Mouse (Mus musculus): ENCODE data around the gene Pcbd1. TPM values are rescaled to one million over a fixed set of nuclear protein-coding genes. Genes with fewer than 3 reads are reported as not detected.

Gene Pcbd1
- total RNA-seq, 1 experiment: 9.5 TPM

GRCm38 (mm10) chr10:61056661-61057060, 32.5 kb upstream of the Pcbd1 start:
- Histone ChIP-seq H3K9ac (ENCODE audit: insufficient read depth, low read depth, low read length, poor library complexity, severe bottlenecking) (no peak overlapping the region), H3K9me3 (ENCODE audit: control insufficient read depth, insufficient read depth, low read depth, low read length) (no peaks in the 10 kb centered on the region), H3K36me3 (ENCODE audit: control insufficient read depth, insufficient read depth, low read length, poor library complexity, severe bottlenecking) (peaks cover 4% of the 10 kb centered on the region), H3K4me3 (ENCODE audit: insufficient read depth in 1 of 2, low read depth in 1 of 2, low read length in 2 of 2, poor library complexity in 1 of 2, severe bottlenecking in 1 of 2) (no peak overlapping the region), H3K27ac (ENCODE audit: insufficient read depth, low read depth, low read length, poor library complexity, severe bottlenecking) (no peak overlapping the region), H3K4me1 (ENCODE audit: control insufficient read depth in 2 of 2, insufficient read depth in 2 of 2, low read length in 2 of 2, poor library complexity in 1 of 2) (peaks cover 0 to 26% of the 10 kb centered on the region in 2 experiments; a peak in 2 of 4 replicates)
- no peak for TF ChIP-seq HCFC1 (IDR thresholded peaks at IDR 0.05; ENCODE audit: borderline replicate concordance, insufficient read depth, low read length)
- TF ChIP-seq MAFK (IDR thresholded peaks at IDR 0.05; ENCODE audit: insufficient read depth, low read depth, low read length): no peak
- no peak for TF ChIP-seq ZNF384 (IDR thresholded peaks at IDR 0.05; ENCODE audit: low read depth, low read length)
- in situ Hi-C loops (cut with MboI; ENCODE audit: low sequenced_read_pairs in 2 of 2, unreplicated experiment in 2 of 2): loop anchor here in 1 of 2 experiments (25.0 kb wide), 1 partner anchor 269 kb away; no protein-coding TSS in a partner anchor
- DNase-seq (ENCODE audit: low read depth, low spot score): no peak

- H3K27ac ChIP-seq (ENCODE audit: insufficient read depth, low read depth, low read length, poor library complexity, severe bottlenecking): peak overlapping the region; percentile 10
- TF ChIP-seq MAFK (IDR thresholded peaks at IDR 0.05; ENCODE audit: insufficient read depth, low read depth, low read length) (no peak), HCFC1 (IDR thresholded peaks at IDR 0.05; ENCODE audit: borderline replicate concordance, insufficient read depth, low read length) (no peak), ZC3H11A (IDR thresholded peaks at IDR 0.05; ENCODE audit: borderline replicate concordance, low read depth, low read length) (no peak), ZNF384 (IDR thresholded peaks at IDR 0.05; ENCODE audit: low read depth, low read length) (no peak), CHD2 (IDR thresholded peaks at IDR 0.05; ENCODE audit: low read depth, low read length) (no peak)
- H3K9me3 ChIP-seq (ENCODE audit: control insufficient read depth, insufficient read depth, low read depth, low read length): no peaks in the 10 kb centered on the region
- 0 out of 4 replicates have a peak overlapping the region, but pooled peaks of 1 of the 2 experiments have one; percentile 14 for H3K4me3 ChIP-seq (ENCODE audit: insufficient read depth in 1 of 2, low read depth in 1 of 2, low read length in 2 of 2, poor library complexity in 1 of 2, severe bottlenecking in 1 of 2)
- H3K9ac ChIP-seq (ENCODE audit: insufficient read depth, low read depth, low read length, poor library complexity, severe bottlenecking): no peak overlapping the region
- H3K36me3 ChIP-seq (ENCODE audit: control insufficient read depth, insufficient read depth, low read length, poor library complexity, severe bottlenecking): peaks cover 2% of the 10 kb centered on the region
- in situ Hi-C loops (cut with MboI; ENCODE audit: low sequenced_read_pairs in 2 of 2, unreplicated experiment in 2 of 2): loop anchor here in 1 of 2 experiments (25.0 kb wide), 1 partner anchor 272 kb away; no protein-coding TSS in a partner anchor
- DNase-seq (ENCODE audit: low read depth, low spot score): no peak
- peaks cover 4 to 38% of the 10 kb centered on the region in 2 experiments; a peak in 3 of 4 replicates for H3K4me1 ChIP-seq (ENCODE audit: control insufficient read depth in 2 of 2, insufficient read depth in 2 of 2, low read length in 2 of 2, poor library complexity in 1 of 2)
Observed at GRCm38 (mm10) chr10:61059101-61059500, 30.0 kb upstream of the Pcbd1 start.

DNA sequence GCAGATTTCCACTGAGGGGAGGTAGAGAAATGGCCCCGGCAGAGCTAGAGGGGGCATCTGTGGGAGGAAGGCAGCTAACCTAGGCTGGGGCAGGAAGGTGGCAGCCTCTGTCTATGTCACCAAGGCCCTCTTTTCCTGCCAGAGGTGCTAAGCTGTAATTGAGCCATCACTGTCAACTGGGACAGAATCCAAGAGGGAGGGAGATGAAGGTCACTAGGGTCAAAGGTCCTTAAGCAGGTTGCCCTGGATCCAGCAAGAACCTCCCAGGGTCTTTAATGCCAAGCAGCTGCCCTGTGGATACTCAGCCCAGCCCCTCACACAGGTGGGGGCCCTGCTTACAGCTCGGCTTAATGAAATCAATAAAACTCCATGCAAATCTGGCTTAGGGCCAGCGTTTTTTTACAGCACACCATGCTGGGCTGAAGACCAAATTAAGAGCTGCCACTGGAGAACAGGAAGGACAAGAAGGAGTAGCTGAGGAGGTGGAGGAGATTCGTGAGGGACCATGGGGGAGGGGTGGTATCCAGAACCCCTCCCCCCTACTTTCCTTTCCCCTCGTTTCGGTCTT, 29.5 kb upstream of the Pcbd1 start:
- Histone ChIP-seq H3K4me3 (ENCODE audit: insufficient read depth in 1 of 2, low read depth in 1 of 2, low read length in 2 of 2, poor library complexity in 1 of 2, severe bottlenecking in 1 of 2) (peak overlapping the region in 1 of 2 experiments; percentile 14; a peak in 1 of 4 replicates), H3K27ac (ENCODE audit: insufficient read depth, low read depth, low read length, poor library complexity, severe bottlenecking) (peak overlapping the region; percentile 10), H3K9me3 (ENCODE audit: control insufficient read depth, insufficient read depth, low read depth, low read length) (no peaks in the 10 kb centered on the region), H3K36me3 (ENCODE audit: control insufficient read depth, insufficient read depth, low read length, poor library complexity, severe bottlenecking) (no peaks in the 10 kb centered on the region; the same call in 1 of the 2 replicates), H3K4me1 (ENCODE audit: control insufficient read depth in 2 of 2, insufficient read depth in 2 of 2, low read length in 2 of 2, poor library complexity in 1 of 2) (peaks cover 4 to 42% of the 10 kb centered on the region in 2 experiments; a peak in 3 of 4 replicates), H3K9ac (ENCODE audit: insufficient read depth, low read depth, low read length, poor library complexity, severe bottlenecking) (no peak overlapping the region)
- in situ Hi-C loops (cut with MboI; ENCODE audit: low sequenced_read_pairs in 2 of 2, unreplicated experiment in 2 of 2): loop anchor here (10.0 to 25.0 kb wide), 2 partner anchors 272 to 275 kb away; no protein-coding TSS in a partner anchor
- no peak for DNase-seq (ENCODE audit: low read depth, low spot score)
- no peak for TF ChIP-seq ZNF384 (IDR thresholded peaks at IDR 0.05; ENCODE audit: low read depth, low read length)
- no peak for TF ChIP-seq ZC3H11A (IDR thresholded peaks at IDR 0.05; ENCODE audit: borderline replicate concordance, low read depth, low read length)
- TF ChIP-seq CHD2 (IDR thresholded peaks at IDR 0.05; ENCODE audit: low read depth, low read length): no peak
- no peak for TF ChIP-seq MAFK (IDR thresholded peaks at IDR 0.05; ENCODE audit: insufficient read depth, low read depth, low read length)
- TF ChIP-seq HCFC1 (IDR thresholded peaks at IDR 0.05; ENCODE audit: borderline replicate concordance, insufficient read depth, low read length): no peak

GRCm38 (mm10) chr10:61063271-61063864, 25.8 kb upstream of the Pcbd1 start:
- H3K27ac ChIP-seq (ENCODE audit: insufficient read depth, low read depth, low read length, poor library complexity, severe bottlenecking): peak overlapping the region; percentile 37
- no peak overlapping the region for H3K4me3 ChIP-seq (ENCODE audit: insufficient read depth in 1 of 2, low read depth in 1 of 2, low read length in 2 of 2, poor library complexity in 1 of 2, severe bottlenecking in 1 of 2)
- H3K36me3 ChIP-seq (ENCODE audit: control insufficient read depth, insufficient read depth, low read length, poor library complexity, severe bottlenecking): no peaks in the 10 kb centered on the region
- H3K9me3 ChIP-seq (ENCODE audit: control insufficient read depth, insufficient read depth, low read depth, low read length): no peaks in the 10 kb centered on the region
- H3K4me1 ChIP-seq (ENCODE audit: control insufficient read depth in 2 of 2, insufficient read depth in 2 of 2, low read length in 2 of 2, poor library complexity in 1 of 2): peaks cover 5 to 45% of the 10 kb centered on the region in 2 experiments
- in situ Hi-C loops (cut with MboI; ENCODE audit: low sequenced_read_pairs in 2 of 2, unreplicated experiment in 2 of 2): loop anchor here (10.0 to 25.0 kb wide), 2 partner anchors 276 to 279 kb away; no protein-coding TSS in a partner anchor
- no peak for DNase-seq (ENCODE audit: low read depth, low spot score)
- no peak for TF ChIP-seq ZC3H11A (IDR thresholded peaks at IDR 0.05; ENCODE audit: borderline replicate concordance, low read depth, low read length)
- no peak for TF ChIP-seq CHD2 (IDR thresholded peaks at IDR 0.05; ENCODE audit: low read depth, low read length)
- no peak for TF ChIP-seq HCFC1 (IDR thresholded peaks at IDR 0.05; ENCODE audit: borderline replicate concordance, insufficient read depth, low read length)
- TF ChIP-seq MAFK (IDR thresholded peaks at IDR 0.05; ENCODE audit: insufficient read depth, low read depth, low read length): no peak
- TF ChIP-seq ZNF384 (IDR thresholded peaks at IDR 0.05; ENCODE audit: low read depth, low read length): no peak
- H3K9ac ChIP-seq (ENCODE audit: insufficient read depth, low read depth, low read length, poor library complexity, severe bottlenecking): peak overlapping the region; percentile 17; the same call in 1 of the 2 replicates

Data from ES-E14 (cell line).